ENCODE assay signal across 9 mouse cellular contexts in genomic region chr1:106400900-106401634, GRCm38 (mm10).
DNase-seq lines count a peak whose midpoint lies in the region; ATAC-seq and TF ChIP-seq lines count a peak whose summit lies in the region.
"Had no signal": no experiment of that assay in that cellular context is flagged by ENCODE, and none has a peak within 500 bp of the region (broad histone marks: within the 10 kb centered on the region; RNA-seq: fewer than 3 reads in every experiment).

No protein-coding gene starts in this region.

- no peak overlapping the region for H3K27ac ChIP-seq in forebrain, postnatal 0 days (ENCODE audit: low read depth, low read length)
- no peak overlapping the region for H3K27ac ChIP-seq in forebrain, embryonic 13.5 days
- H3K27ac ChIP-seq: limb, embryonic 13.5 days had no signal

- H3K36me3 ChIP-seq in forebrain, postnatal 0 days (ENCODE audit: insufficient read depth): no peaks in the 10 kb centered on the region
- no peaks in the 10 kb centered on the region for H3K36me3 ChIP-seq in forebrain, embryonic 13.5 days (ENCODE audit: poor library complexity, severe bottlenecking)
- H3K36me3 ChIP-seq: limb, embryonic 13.5 days had no signal

- no peaks in the 10 kb centered on the region for H3K27me3 ChIP-seq in forebrain, postnatal 0 days (ENCODE audit: insufficient read depth, low read length)
- H3K27me3 ChIP-seq in forebrain, embryonic 13.5 days: no peaks in the 10 kb centered on the region
- H3K27me3 ChIP-seq: limb, embryonic 13.5 days had no signal

- no peak overlapping the region for H3K4me2 ChIP-seq in forebrain, postnatal 0 days (ENCODE audit: low read depth)
- H3K4me2 ChIP-seq in forebrain, embryonic 13.5 days: no peak overlapping the region
- H3K4me2 ChIP-seq: limb, embryonic 13.5 days had no signal

- no peak for TF ChIP-seq CTCF in forebrain, postnatal 0 days (IDR thresholded peaks at IDR 0.05; ENCODE audit: low read depth)

- 57% methylated on average over 11 of the region's 11 CpGs for WGBS in forebrain, postnatal 0 days
- WGBS in forebrain, embryonic 13.5 days: 75% methylated on average over 11 of the region's 11 CpGs

- ATAC-seq in forebrain, postnatal 0 days: peak; percentile 18; the same call in 1 of the 2 replicates
- ATAC-seq in forebrain, embryonic 13.5 days: no peak

- H3K9me3 ChIP-seq in forebrain, postnatal 0 days (ENCODE audit: low read length): no peaks in the 10 kb centered on the region
- H3K9me3 ChIP-seq in forebrain, embryonic 13.5 days (replicated peaks): no peaks in the 10 kb centered on the region
- H3K9me3 ChIP-seq: limb, embryonic 13.5 days had no signal

- no peak overlapping the region for H3K4me3 ChIP-seq in forebrain, postnatal 0 days (ENCODE audit: low read depth, low read length)
- no peak overlapping the region for H3K4me3 ChIP-seq in forebrain, embryonic 13.5 days
- H3K4me3 ChIP-seq: limb, embryonic 13.5 days had no signal

- H3K9ac ChIP-seq in forebrain, postnatal 0 days: no peak overlapping the region
- H3K9ac ChIP-seq in forebrain, embryonic 13.5 days: no peak overlapping the region
- H3K9ac ChIP-seq: limb, embryonic 13.5 days had no signal

- intact Hi-C loops in heart, postnatal 14 days (cut with DNase I): loop anchor here (5.0 kb wide), 1 partner anchor 739 kb away; the partner anchor contains the start of genes Pign and Relch

- H3K4me1 ChIP-seq in forebrain, postnatal 0 days (ENCODE audit: insufficient read depth): no peaks in the 10 kb centered on the region
- H3K4me1 ChIP-seq in forebrain, embryonic 13.5 days: no peaks in the 10 kb centered on the region
- H3K4me1 ChIP-seq: limb, embryonic 13.5 days had no signal

- peak; percentile 24 for DNase-seq in forebrain, postnatal 0 days
- DNase-seq in ovary, postnatal 14 days (ENCODE audit: low spot score): peak; percentile 26
- DNase-seq in ovary, postnatal 36 days (ENCODE audit: low spot score): no peak
- DNase-seq in heart, postnatal 14 days: peak; percentile 26 to 68
- DNase-seq in urinary bladder, postnatal 36 days (ENCODE audit: low spot score in 2 of 2): peak; percentile 35 to 58
- DNase-seq in layer of hippocampus, postnatal 36 days: no peak
- DNase-seq in right cerebral cortex, postnatal 14 days: no peak

Comparison
In these comparisons a context has a peak if more than half of its experiments do, and no peak if none do; other contexts are left out.
1. DNase-seq: peak in forebrain, postnatal 0 days (single experiment), ovary, postnatal 14 days (single experiment), heart, postnatal 14 days (2 of 2) and urinary bladder, postnatal 36 days (2 of 2); none in ovary, postnatal 36 days (single experiment), layer of hippocampus, postnatal 36 days (0 of 2) and right cerebral cortex, postnatal 14 days (single experiment).